Mouse (Mus musculus) heart, postnatal 10 days (tissue): Measurements from ENCODE around the gene Selenon. TPM values are rescaled to one million over a fixed set of nuclear protein-coding genes. Genes with fewer than 3 reads are reported as not detected.
A peak's percentile ranks its signal among the peaks of the same experiment; 100 is the strongest.
"Not testable (repeated sequence)": the region's sequence is repeated elsewhere in the genome, so short reads cannot be mapped to it uniquely, and the experiment has no call there.

Experiments used
- DNase-seq, 2 experiments: peaks; one replicate each; pipeline ENCODE4 v3.0.0; 2021
- intact Hi-C: fragments of 180-260 bp; cut with DNase I; formaldehyde crosslinking; loops from one replicate; pipeline ENCODE4 v1.15.1; 2025
- total RNA-seq, 2 experiments: library from RNA; stranded (reverse); gene quantifications; 2 replicates each; pipeline ENCODE4 v1.2.3; 2021

Gene Selenon
- total RNA-seq, 2 experiments from 2014 or later = 38.2 to 45.2 TPM

DNA sequence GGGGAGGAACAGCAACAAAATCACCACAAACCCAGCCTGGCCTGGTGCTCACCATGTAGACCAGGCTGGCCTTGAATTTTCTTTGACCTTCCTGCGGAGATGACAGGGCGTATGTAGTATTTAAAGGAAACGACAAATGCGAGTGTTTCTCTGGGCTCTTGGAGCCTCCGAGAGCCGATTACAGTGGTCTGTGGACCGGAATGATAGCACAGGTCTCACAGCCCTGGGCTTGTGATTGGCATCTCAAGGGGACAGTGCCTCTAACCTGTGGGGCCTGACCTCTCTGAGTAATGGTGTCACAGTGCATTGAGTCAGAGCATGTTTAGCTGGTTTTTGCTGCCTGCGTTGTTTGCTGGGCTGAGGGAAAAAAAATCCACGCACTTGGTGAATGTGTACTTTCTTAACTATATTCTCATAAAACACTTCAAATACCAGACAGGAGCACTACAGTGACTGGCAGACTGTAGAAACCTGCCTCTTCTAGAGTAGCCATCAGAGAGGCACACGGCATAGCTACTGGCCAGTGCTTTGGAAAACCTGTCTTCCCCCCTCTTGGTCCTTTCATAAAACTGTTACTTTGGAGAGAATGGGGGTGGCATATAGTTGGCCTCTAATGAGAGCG is 37.5 kb downstream of the Selenon start:
- no peak for DNase-seq
- intact Hi-C loops = no loop called here

DNA sequence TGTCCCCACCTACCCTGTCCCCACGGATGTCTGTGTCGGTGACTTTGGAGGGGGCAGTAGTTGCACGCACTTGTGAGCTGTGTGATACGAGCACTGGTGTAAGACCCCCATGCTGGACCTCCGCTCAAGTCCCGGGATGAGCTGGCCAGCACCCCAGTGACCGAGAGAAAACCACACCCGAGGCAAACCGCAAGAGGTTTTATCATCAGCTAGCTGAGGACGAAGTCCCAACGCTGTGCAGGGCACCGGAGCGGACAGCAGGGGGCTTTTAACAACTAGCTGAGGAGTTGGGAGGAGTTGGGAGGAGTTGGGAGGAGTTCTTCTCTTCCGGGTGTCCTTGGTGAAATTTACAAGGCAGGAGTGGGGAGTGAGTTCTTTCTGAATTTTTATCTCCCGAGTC is 39.2 kb downstream of the Selenon start:
- intact Hi-C loops = no loop called here
- DNase-seq = peak; percentile 80 to 86

DNA sequence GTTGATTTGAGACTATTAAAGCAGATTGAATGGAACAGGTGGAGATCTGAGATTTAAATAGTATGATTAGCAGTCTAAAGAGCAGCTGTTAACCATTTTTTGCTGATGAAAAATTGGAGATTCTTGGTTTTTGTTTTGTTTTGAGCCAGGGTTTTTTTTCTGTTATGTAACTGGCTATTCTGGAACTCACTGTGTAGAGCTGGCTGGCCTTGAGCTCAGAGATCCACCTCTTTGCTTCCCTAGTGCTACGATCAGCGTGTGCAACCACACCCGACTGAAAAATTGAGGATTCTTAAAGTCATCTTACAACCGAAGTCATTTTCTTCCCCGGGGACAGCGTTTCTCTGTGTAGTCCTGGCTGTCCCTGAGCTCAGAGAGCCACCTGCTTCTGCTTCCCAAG is 40.2 kb downstream of the Selenon start:
- intact Hi-C loops = no loop called here
- no peak for DNase-seq

DNA sequence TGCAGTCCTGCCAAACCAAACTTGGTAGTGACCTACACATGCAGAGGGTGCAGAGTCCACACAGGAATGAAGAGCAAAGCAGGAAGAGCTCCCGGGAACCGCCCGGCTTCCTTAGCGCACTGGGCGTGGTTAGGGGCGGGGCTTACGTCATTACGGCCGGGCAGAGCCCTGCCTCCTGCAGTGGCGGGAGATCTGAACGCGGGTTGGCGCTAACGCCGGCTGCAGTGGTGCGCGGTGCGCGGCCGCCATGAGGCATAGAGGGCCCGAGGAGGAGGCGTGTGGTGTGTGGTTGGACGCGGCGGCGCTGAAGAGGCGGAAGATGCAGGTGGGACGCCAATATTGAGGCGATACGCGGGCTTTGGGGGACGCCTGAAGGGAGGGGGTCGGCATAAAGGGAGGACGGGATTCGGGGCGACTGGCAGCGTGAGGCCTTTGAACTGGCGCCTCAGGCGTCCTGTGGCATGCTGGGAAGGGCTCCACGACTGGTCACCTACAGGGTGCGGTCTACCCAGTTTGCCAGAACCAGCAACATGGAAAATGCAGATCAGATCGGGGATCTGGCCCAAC is 41.0 kb downstream of the Selenon start, which contains the start of gene Aunip:
Gene Aunip, plus strand, starts transcription at position 155 of the 567 bp plus-strand sequence.
- peak; percentile 91 to 95 for DNase-seq
- intact Hi-C loops = no loop called here

DNA sequence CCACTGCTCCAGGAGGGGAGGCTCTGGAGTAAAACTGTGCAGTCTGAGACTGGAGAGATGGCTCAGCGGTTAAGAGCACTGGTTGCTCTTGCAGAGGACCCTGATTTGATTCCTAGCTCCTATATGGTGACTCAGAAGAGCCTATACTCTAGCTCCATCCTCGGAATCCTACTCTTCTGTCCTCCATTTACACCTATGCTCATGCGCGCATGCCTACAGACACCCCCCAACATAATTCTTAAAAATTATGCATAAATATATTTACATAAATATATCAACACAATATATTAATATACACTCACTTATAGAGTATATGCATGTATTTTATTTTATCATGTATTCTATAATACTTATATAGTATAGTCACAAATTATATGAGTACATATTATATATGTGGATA is 41.6 kb downstream of the Selenon start:
- no peak for DNase-seq
- intact Hi-C loops = no loop called here

DNA sequence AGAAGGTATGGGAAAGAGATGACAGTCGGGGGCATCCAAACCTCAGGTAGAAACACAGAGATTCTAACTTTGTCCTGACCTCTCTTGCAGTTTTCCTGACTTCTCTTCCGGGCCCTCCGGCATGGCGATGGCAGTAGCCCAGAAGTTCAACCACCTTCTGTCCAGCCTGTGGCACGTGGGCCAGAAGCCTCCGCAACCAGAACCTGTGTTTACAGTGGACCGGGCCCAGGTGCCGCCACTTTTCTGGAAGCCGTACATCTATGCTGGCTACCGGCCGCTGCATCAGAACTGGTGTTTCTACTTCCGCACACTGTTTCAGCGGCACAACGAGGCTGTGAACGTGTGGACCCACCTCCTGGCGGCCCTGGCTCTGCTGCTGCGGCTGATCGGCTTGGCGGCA is 45.3 kb downstream of the Selenon start:
- no peak for DNase-seq
- intact Hi-C loops = no loop called here

DNA sequence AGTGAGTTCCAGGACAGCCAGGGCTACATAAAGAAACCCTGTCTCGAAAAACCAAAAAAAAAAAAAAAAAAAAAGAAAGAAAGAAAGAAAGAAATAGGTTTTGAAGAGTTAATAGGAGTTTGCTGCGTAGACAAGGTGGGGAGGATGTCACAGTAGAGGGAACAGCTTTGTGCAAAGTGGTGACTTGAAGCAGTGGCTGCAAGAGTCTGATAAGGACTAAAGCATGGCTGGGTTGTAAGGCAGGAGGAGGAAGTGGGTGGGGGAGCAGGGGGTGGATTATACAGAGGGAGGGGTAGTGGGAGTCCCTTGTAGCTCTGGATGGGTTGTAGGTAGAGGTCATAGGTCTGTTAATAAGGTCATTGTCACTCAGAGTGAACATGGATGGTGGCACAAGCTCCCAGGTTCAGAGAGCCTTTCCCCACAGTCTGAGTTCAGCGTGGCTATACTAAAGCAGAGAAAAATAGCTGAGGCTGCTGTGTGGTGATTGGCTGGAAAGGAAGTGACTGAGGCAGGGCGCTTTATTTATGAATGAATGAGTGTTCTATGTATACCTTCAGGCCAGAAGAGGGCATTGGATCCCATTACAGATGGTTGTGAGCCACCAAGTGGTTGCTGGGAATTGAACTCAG is 45.9 kb downstream of the Selenon start:
- intact Hi-C loops = no loop called here

DNA sequence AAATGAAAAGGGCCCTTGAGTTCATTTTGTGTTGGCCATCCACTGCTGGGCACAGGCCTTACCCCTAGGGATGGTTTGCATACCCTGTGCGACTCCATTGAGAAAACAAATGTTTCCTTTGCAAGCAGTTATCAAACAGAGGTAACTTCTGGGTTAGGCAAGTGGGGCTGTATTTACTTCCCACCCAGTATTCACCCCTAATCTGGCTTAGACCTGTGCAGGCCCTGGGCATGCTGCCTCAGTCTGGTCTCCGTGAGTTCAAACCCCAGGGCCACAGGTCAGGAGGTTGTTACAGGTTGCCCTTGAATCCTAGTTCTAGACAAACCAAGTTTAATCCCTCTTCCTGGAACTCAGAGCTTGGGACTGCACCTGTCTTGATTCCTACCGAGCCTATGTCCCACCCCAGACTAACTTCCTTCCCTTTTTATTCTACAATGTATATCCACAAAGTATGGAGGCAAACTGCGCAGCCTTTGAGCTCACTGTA is 46.6 kb downstream of the Selenon start:
- no peak for DNase-seq
- intact Hi-C loops = no loop called here

More for the DNA sequence above, 45.9 kb downstream of the Selenon start:
- DNase-seq = no peak

DNA sequence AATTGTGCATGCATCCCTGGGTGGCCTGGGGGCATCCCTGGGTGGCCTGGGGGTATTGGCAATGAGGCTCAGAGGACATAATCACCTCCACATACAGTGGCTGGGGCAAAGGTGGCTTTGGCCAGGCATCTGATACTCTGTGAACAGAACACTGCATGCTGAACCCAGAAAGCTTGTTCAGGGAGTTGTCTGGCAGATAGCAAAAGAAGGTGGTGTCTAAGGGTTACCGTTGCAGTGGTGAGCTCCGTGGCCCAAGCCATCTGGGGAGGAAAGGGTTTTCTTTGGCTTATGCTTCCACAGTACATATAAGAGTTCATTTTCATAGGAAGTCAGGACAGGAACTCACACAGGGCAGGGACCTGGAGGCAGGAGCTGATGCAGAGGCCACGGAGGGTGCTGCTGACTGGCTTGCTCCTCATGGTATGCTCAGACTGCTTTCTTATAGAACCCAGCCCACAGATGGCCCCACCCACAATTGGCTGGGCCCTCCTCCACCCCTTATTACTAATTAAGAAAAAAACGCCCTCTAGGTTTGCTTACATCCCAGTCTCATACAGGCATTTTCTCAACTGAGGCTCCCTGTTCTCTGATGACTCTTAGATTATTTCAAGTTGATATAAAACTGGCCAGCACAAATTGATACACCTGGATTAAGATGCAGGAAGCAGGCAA is 48.1 kb downstream of the Selenon start:
- no peak for DNase-seq
- intact Hi-C loops = no loop called here

DNA sequence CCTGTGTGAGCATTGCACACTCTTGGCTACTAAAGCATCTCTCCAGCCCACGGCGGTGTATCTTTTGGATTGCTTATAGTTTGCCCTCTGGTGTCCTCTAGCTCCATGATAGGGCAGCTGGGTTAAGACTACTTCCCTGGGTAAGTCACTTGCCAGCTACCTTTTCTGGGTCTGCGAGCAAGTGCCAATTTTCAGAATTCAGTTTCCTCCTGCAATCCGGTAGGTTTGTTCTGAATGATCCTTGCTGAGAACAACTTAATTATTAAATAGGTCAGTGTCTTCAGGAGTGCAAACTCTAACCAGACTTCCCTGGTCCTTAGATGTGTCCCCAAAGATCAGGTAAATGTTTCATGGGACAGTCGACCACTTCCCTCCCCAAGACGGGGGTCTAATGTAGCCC is 50.9 kb downstream of the Selenon start:
- intact Hi-C loops = no loop called here
- no peak for DNase-seq

DNA sequence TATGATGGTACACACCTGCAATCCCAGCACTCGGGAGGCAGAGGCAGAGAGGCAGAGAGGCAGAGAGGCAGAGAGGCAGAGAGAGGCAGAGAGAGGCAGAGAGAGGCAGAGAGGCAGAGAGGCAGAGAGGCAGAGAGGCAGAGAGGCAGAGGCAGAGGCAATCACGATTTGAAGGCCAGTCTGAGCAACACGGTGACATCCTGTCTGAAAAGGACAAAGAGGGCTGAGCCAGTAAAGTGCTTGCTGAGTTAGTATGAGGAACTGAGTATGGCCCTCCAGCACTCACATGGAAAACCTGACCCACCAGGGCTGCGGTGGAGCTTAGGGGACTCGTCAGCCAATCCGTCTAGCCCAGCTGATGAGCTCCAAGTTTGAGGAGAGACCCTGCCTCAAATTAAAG is 53.0 kb downstream of the Selenon start:
- DNase-seq, intact Hi-C loops: not testable (repeated sequence)

DNA sequence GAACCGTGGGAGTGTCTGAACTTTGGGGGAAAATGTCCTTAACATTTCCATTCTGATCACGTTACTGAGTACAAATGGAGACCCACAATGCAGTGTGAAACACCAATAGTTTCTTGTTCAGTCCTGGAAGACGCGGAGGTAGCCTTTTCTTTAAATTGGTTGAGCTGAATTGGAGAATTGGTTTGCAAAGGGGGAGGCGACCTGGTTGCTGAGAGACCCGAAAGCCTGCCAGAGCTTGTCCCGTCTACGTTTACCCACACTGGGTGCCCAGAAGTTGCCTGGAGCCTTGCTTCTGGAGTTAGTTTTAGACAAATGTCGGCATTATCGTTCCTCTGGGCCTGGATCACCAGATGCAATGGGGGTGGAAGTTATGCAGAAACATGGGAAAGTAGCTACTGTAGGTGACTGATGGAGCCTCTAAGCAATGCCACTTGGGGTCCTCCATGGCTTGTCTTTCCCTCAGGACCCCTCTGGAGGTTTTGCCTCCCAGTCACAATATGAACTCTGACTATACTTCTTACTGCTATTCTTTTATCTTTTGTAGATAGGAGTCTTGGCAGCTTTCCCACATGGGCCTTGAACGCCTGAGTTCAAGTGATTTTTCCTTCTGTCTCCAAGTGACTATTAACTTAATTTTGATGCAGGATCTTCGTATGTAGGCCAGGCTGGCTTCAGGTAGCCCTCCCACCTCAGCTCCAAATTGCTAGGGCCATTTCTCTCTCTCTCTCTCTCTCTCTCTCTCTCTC is 53.8 kb downstream of the Selenon start:
- intact Hi-C loops = no loop called here
- no peak for DNase-seq

DNA sequence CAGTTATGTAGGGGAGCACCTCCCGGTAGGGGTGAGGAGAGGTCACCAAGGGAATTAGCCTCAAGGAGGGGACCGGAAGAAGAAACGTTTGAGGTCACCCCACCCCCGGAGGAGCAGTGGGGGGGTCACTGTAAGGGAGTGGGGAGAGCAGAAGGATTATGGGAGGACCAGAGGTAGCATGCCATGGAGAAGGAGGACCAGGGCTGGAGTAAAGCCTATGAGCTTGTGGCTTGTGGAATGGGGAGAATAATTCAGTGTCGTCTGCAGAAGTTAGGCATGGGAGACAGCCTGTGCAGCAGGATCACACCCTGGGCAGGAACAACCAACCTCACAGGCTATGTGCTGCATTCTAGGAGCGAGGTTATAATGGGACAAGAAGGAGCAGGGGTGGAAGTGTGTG is 54.7 kb downstream of the Selenon start:
- no peak for DNase-seq
- intact Hi-C loops = no loop called here

DNA sequence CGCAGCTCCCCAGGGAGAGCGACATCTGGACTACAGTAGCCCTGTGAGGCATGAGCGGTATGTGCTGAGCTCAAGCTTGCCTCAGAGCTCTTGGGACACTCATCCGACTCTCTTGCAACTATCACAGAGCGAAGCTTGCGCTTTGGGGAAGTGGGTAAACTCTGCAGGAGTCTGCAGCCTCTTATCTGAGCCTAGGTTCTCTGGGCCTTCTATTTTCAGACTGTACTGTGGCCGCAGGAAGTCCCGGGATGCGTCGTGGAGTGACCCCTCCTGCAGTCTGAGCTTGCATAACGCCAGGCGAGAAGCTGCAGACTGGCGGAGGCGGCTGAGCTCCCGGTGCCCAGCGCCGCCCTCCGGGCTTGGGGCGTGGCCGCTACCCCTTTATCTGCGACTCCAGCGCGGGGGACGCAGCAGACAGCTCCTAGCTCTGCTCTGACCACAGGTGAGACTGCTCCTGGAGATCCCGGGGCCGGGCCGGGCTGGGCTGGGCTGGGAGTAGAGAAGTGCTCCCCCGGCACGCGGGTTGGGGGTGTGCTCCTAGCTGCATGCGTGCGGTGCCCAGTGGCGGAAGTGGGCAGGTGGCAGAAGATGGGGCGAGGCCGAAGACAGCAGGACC is 55.3 kb downstream of the Selenon start, which contains the start of gene Paqr7:
Gene Paqr7, plus strand, starts transcription at position 103 of the 616 bp plus-strand sequence.
- peak; percentile 83 to 84 for DNase-seq
- intact Hi-C loops = no loop called here

DNA sequence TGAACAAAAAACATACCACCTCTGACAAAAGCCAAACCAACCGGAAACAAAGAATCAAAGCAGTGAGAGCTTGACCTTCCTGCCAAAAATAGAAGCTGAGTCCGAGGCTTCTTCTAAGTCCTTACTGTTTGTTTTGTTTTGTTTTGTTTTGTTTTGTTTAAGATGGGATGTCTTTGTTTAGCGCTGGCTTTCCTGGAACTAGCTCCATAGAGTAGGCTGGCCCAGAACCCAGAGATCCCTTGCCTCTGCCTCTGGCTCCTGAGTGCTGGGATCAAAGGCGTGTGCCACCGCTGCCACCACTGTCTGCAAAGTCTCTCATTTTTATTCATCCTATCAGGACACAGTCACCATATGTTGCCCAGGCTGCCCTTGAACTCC is 56.4 kb downstream of the Selenon start:
- intact Hi-C loops = no loop called here

DNA sequence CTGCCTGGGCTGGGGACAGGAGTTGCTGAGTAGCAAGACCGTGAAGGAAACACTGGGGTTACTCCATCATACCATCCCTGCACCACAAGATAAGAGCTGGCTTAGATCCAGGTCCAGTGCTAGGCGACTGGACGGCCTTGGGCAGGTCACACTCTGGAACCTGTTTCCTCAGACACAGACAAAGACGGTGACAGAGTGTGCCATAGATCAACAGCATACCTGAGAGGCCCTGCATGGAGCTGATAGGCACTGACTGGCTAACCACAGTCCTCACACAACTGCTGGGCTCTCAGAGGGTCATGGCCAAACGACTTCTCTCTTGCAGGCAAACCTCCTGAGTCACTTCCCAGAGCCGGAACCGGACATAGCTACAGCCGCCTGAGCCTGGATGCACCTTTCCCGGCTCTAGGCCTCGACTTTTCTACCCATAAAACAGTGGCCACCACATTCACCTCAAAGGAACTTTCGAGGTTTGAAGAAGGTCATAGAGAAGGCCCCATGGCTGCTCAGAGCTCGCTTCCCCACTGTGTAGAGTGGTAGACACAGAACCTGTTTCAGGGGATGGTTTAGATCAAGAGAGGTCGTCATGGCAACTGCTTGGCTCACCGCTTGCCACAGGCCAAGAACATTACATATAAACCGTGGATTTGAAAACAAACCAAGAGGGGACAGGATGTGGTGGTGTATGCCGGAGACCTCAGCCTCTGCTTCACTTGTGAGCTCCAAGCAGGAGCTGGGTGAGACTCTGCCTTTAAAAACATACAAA is 57.0 kb downstream of the Selenon start:
- DNase-seq = no peak
- intact Hi-C loops = no loop called here

More for the DNA sequence above, 56.4 kb downstream of the Selenon start:
- DNase-seq = no peak

DNA sequence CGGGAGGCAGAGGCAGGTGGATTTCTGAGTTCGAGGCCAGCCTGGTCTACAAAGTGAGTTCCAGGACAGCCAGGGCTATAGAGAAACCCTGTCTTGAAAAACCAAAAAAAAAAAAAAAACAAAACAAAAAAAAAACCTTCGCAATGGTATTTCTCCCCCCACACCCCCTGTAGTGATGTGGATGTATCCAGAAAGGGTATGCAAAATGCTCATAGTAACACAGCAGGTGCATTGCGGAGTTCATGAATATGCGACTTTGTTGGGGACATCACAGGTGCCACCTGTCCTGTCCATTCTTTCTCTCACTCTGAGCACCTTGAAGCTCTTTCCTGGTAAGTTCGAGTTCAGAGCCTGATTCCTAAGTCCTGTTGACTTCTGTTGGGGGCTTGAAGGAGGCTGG is 57.8 kb downstream of the Selenon start:
- intact Hi-C loops, DNase-seq: not testable (repeated sequence)

DNA sequence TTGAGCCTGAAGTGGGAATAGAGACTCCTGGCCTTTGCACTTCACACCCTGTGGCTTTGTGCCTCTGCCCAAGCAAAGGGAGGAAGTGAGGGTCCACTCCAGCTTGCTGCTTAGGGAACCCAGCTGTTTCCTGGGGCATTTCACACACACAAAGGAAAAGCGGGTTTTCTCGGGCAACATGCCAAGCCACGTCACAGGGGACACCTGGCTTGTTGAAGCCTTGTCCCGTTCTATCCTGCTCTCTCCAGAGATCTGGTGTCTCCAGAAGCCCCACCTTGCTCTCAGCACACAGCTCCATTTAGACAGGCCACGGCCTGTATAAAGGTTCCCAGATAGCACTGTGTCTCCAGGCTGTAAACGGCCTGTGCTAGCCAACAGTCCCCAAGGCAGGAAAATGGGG is 60.2 kb downstream of the Selenon start:
- DNase-seq = no peak
- intact Hi-C loops = no loop called here

DNA sequence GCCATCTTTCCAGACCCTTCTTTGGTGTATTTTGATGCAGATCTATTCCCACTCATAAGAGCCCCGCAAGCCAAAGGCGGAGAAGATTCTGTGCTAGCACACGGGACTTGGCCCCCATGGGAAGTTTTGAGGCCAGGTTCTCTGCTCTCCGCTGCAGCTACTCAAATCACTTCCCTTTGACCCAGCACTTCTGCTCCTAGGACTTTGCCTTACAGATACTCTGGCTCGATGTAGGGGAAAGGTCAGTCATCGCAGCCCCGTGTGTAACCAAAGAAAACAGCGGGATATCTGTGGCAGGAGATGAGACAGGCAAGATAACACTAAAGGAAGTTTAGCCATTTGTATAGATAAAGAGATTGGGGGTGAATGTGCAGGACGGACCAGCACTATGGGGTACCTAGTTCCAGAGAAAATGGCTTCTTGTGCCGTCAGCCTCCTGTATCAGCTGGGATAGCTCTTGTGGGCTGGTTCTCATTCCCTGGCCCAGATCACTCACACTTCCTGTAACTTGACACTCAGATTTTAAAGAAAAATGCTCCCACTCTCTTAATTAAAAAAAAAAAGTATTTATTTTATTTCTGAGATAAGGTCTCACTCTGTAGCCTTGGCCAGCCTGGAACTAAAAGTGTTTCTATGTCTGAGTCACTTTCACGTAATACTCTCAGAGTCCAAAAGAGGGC is 61.8 kb downstream of the Selenon start:
- intact Hi-C loops = no loop called here
- peak in 1 of 2 experiments; percentile 12 for DNase-seq
